Mouse (Mus musculus) forebrain, embryonic 11.5 days (tissue): ENCODE results near the gene Pds5b. TPM values are rescaled to one million over a fixed set of nuclear protein-coding genes. Genes with fewer than 3 reads are reported as not detected.
"Not testable (repeated sequence)": the region's sequence is repeated elsewhere in the genome, so short reads cannot be mapped to it uniquely, and the experiment has no call there.

Experiments used
- ATAC-seq: fragments of 200-750 bp; cut with Nextera tagmentation; replicated peaks from 2 replicates; pipeline ENCODE4 v1.8.0; 2017; ENCODE audit warnings: moderate TSS enrichment; ENCODE audit not compliant: low FRiP score
- DNase-seq: peaks from one replicate; pipeline ENCODE4 v3.0.0-alpha.2; 2017; ENCODE audit warnings: low spot score
- H3K27ac ChIP-seq: fragments of 300-500 bp; sonication (generic); 2 replicates; pipeline ENCODE4 v1.5.1; 2014; ENCODE audit warnings: low read depth, low read length
- H3K27me3 ChIP-seq: fragments of 300-500 bp; sonication (generic); 2 replicates; pipeline ENCODE4 v1.6.1; 2014; ENCODE audit warnings: mild to moderate bottlenecking, low read length, mixed read lengths; ENCODE audit not compliant: control insufficient read depth, insufficient read depth
- H3K36me3 ChIP-seq: fragments of 300-500 bp; sonication (generic); 2 replicates; pipeline ENCODE4 v1.6.1; 2014; ENCODE audit warnings: mild to moderate bottlenecking, low read length, moderate library complexity, mixed read lengths; ENCODE audit not compliant: control insufficient read depth, insufficient read depth
- H3K4me1 ChIP-seq: fragments of 300-500 bp; sonication (generic); replicated peaks from 2 replicates; pipeline ENCODE4 v1.6.1; 2014; ENCODE audit warnings: low read length, mixed read lengths; ENCODE audit not compliant: control insufficient read depth, insufficient read depth
- H3K4me2 ChIP-seq: fragments of 300-500 bp; sonication (generic); 2 replicates; pipeline ENCODE4 v1.6.1; 2014; ENCODE audit warnings: low read depth, mild to moderate bottlenecking, low read length, moderate library complexity, mixed read lengths; ENCODE audit not compliant: severe bottlenecking
- H3K4me3 ChIP-seq: fragments of 300-500 bp; sonication (generic); 2 replicates; pipeline ENCODE4 v1.5.1; 2014; ENCODE audit warnings: low read depth, low read length
- H3K9ac ChIP-seq: fragments of 300-500 bp; sonication (generic); 2 replicates; pipeline ENCODE4 v1.6.1; 2014; ENCODE audit warnings: low read length
- H3K9me3 ChIP-seq: fragments of 300-500 bp; sonication (generic); 2 replicates; pipeline ENCODE4 v1.6.1; 2016; ENCODE audit warnings: low read length, mixed read lengths; ENCODE audit not compliant: control insufficient read depth
- WGBS: fragments of 180-500 bp; shearing (Covaris S2); extraction: QIAGEN DNeasy Blood & Tissue Kit; methylation state at CpG from one replicate; pipeline ENCODE4 v1.1.7; 2014; 5-methylcytosine and 5-hydroxymethylcytosine counted together
- polyA plus RNA-seq: library from polyadenylated mRNA; unstranded; fragments of >200 nt; fragmentation: Nextera tagmentation; extraction: Ambion mirVana; gene quantifications from 2 replicates; pipeline ENCODE4 v1.2.1, GENCODE M21; 2014

Pds5b gene
- 49.0 and 50.4 TPM in 2 replicates for polyA plus RNA-seq

DNA sequence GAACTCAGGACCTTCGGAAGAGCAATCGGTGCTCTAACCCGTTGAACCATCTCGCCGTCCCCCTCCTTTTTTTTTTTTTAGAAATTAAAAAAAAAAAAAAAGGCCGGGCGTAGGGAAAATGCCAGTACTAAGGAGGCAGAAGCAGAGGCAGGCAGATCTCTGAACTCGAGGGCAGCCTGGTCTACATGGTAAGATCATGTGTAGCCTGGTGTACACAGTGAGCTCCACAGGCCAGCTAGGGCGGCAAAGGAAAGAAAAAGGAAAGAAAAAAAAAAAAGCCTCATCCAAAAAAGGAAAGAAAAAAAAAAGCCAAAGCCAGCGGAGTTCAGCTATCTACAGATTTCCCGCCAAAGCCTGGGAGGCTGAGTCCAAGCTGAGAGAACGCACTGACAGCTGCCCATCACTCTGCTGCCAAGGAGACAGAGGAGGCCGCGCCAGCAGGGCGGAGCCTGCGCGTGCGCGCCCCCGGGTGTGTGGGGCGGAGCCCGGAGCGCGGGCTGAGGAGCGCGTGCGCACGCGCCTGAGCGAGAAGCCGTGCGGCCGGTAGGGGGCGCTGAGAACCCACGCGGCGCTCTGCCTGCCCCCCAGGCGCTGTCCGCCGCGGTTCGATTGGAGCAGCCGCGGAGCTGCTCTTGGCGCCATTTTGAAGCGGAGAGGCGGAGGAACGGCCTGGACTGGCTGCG, at the start of gene Pds5b:
Gene Pds5b, plus strand, starts transcription at position 587 of the 683 bp plus-strand sequence.
- WGBS, result 14% methylated on average over 44 of the region's 49 CpGs
- Histone ChIP-seq H3K4me1 (peaks cover 5% of the 10 kb centered on the region; the same call in 1 of the 2 replicates), H3K4me3 (peak within 1 kb of the TSS; percentile 86), H3K9ac (peak within 1 kb of the TSS; percentile 95), H3K27ac (peak within 1 kb of the TSS; percentile 88), H3K27me3 (no peaks in the 10 kb centered on the region), H3K9me3 (no peaks in the 10 kb centered on the region), H3K4me2 (peak within 1 kb of the TSS; percentile 48), H3K36me3 (no peaks in the 10 kb centered on the region)
- ATAC-seq, result peak; percentile 96
- peak; percentile 98 for DNase-seq

DNA sequence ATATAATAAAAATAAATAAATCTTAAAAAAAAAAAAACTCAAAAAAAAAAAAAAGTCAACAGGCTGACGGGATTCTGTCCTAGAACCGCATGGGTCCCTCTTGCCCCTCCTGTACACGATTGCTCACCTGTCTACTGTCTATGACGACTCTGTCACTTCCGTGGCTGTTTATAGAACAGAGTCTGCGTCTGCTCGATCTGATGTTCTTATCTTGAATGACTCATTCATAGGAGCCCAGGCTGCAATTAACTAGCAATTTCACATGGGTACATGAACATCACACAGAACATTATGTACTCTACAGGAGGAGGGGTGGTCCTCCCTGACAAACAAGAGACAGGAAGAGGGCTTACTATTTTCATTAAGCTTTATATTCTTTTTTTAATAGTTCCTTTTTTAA, 48.0 kb upstream of the Pds5b start:
- no peaks in the 10 kb centered on the region for H3K4me1 ChIP-seq
- DNase-seq (no peak), ATAC-seq (no peak)
- no peaks in the 10 kb centered on the region for H3K27me3 ChIP-seq
- H3K9ac ChIP-seq, result no peak overlapping the region
- 94% methylated on average over 7 of the region's 7 CpGs for WGBS
- H3K36me3 ChIP-seq, result no peaks in the 10 kb centered on the region; the same call in 1 of the 2 replicates
- H3K9me3 ChIP-seq, result no peaks in the 10 kb centered on the region
- no peak overlapping the region for H3K4me3 ChIP-seq
- no peak overlapping the region for H3K27ac ChIP-seq
- H3K4me2 ChIP-seq, result no peak overlapping the region

DNA sequence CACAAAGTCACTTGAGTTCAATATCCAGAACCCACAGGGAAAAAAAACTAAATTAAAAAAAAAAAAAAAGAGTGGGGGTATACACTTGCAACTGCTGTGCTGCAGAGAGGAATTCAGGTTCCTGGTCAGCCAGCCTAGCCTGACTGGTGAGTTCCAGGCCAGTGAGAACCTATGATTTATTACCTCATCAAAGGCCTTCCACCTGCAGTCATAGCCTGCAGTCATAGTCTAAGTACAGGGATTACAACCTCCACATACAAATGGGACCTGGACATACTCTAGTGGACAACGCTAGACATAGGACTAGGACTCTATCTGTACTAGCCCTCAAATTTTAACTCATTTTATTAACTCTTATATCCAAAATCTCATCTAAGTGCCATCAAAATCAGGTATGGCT, 44.3 kb upstream of the Pds5b start:
- Histone ChIP-seq H3K4me2 (no peak overlapping the region), H3K27me3 (no peaks in the 10 kb centered on the region), H3K36me3 (no peaks in the 10 kb centered on the region; the same call in 1 of the 2 replicates), H3K4me3 (no peak overlapping the region), H3K27ac (no peak overlapping the region), H3K9ac (no peak overlapping the region), H3K9me3 (no peaks in the 10 kb centered on the region), H3K4me1 (no peaks in the 10 kb centered on the region)
- ATAC-seq (no peak), DNase-seq (no peak)
- 100% methylated on average over 1 of the region's 1 CpGs for WGBS

DNA sequence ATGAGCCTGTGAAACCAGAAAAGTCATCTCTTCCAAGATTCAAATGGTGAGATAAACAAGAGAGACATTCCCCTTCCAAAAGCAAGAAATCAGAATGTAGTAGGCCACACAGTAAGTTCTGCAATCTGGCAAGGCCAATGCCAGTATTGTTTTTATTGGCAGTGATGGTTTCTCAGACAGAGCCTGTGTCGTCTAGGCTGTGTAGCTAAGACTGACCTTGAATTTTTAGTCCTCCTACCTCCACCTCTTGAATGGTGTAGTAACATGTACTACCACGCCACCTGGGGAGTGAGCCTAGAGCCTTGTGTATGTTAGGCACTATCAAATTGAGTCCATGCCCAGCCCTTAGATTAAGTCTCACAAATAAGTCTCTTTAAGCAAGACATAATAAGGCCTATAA, 43.8 kb upstream of the Pds5b start:
- no peaks in the 10 kb centered on the region; the same call in 1 of the 2 replicates for H3K36me3 ChIP-seq

DNA sequence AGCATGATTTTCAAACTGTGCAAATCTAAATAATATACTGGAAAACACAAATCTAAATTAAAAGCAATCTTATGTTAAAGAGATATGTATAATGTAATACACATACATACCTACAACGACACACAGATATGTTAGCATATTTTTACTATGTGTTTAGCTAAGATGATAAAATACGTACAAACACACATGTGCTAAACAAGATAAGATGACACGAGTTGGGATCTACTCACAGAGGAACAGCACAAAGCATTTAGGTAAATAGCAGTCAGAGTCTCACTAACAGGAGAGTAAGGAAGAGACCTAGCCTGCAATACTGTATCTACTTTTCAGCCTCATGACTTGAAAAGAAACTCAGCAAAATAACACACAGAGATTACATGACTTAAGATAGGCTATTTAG, 32.1 kb upstream of the Pds5b start:
- Histone ChIP-seq H3K9me3 (no peaks in the 10 kb centered on the region), H3K36me3 (no peaks in the 10 kb centered on the region; the same call in 1 of the 2 replicates), H3K4me2 (no peak overlapping the region), H3K27ac (no peak overlapping the region), H3K9ac (no peak overlapping the region), H3K27me3 (no peaks in the 10 kb centered on the region), H3K4me1 (no peaks in the 10 kb centered on the region), H3K4me3 (no peak overlapping the region)
- ATAC-seq (no peak), DNase-seq (no peak)
- 93% methylated on average over 3 of the region's 3 CpGs for WGBS

More for the DNA sequence above, 43.8 kb upstream of the Pds5b start:
- Histone ChIP-seq H3K27ac (no peak overlapping the region), H3K4me1 (peaks cover 1% of the 10 kb centered on the region; the same call in 1 of the 2 replicates), H3K9ac (no peak overlapping the region), H3K4me2 (no peak overlapping the region), H3K27me3 (no peaks in the 10 kb centered on the region), H3K4me3 (no peak overlapping the region), H3K9me3 (no peaks in the 10 kb centered on the region)
- ATAC-seq (no peak), DNase-seq (no peak)
- WGBS, result 95% methylated on average over 2 of the region's 2 CpGs

DNA sequence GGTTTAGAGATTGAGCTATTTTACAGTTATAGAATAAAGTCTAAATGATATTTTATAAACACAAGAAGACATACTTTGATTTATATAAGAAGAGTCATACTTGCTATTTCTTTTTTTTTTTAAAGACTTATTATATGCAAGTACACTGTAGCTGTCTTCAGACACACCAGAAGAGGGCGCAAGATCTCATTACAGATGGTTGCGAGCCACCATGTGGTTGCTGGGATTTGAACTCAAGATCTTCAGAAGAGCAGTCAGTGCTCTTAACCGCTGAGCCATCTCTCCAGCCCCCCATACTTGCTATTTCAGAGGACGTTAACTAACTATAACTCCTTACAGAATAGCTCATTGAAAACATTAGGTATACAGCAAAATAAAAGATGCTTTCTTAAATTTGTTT, 30.1 kb upstream of the Pds5b start:
- not testable (repeated sequence) for H3K9me3 ChIP-seq, H3K9ac ChIP-seq, H3K4me2 ChIP-seq, ATAC-seq, DNase-seq, H3K36me3 ChIP-seq, H3K27ac ChIP-seq, H3K27me3 ChIP-seq, H3K4me3 ChIP-seq, H3K4me1 ChIP-seq
- WGBS, result 96% methylated on average over 4 of the region's 4 CpGs

DNA sequence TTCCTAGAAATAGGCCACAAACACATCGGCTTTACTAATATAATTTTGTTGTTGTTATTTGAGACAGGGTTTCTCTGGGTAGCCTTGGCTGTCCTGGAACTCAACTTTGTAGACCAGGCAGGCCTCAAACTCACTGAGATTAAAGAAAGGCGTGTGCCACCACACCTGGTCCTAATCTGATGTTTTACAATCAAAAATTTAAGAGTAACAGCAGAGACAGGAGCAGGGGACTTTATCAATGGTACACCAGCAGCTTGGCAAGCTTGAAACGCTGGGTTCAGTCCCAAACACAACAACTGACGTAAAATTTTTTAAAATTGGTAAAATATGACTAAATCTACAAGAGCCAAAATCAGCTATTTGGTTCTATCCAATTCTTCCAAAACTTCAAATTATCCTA, 28.6 kb upstream of the Pds5b start:
- Histone ChIP-seq H3K4me1 (no peaks in the 10 kb centered on the region), H3K4me3 (no peak overlapping the region), H3K27me3 (no peaks in the 10 kb centered on the region), H3K36me3 (no peaks in the 10 kb centered on the region; the same call in 1 of the 2 replicates), H3K9ac (no peak overlapping the region), H3K27ac (no peak overlapping the region), H3K4me2 (no peak overlapping the region), H3K9me3 (no peaks in the 10 kb centered on the region)
- WGBS, result 91% methylated on average over 4 of the region's 4 CpGs
- DNase-seq (no peak), ATAC-seq (no peak)

DNA sequence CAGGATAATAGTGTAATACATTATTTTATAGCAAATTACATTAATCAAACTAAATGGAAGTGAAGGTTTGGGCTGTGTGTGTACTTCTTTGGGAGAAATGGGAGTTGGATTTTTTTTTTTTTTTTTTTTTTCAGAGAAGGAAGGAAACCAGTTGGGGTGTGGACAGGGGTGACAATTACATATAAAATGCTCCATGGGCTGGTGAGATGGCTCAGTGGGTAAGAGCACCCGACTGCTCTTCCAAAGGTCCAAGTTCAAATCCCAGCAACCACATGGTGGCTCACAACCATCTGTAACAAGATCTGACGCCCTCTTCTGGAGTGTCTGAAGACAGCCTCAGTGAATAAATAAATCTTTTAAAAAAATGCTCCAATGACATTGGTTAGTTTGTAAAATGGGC, 21.0 kb upstream of the Pds5b start:
- no peak overlapping the region for H3K27ac ChIP-seq
- no peak overlapping the region for H3K4me3 ChIP-seq
- no peaks in the 10 kb centered on the region for H3K27me3 ChIP-seq
- ATAC-seq (no peak), DNase-seq (no peak)
- H3K9ac ChIP-seq, result no peak overlapping the region
- WGBS, result 87% methylated on average over 2 of the region's 2 CpGs
- H3K4me1 ChIP-seq, result no peaks in the 10 kb centered on the region
- no peak overlapping the region for H3K4me2 ChIP-seq
- no peaks in the 10 kb centered on the region; the same call in 1 of the 2 replicates for H3K36me3 ChIP-seq
- no peaks in the 10 kb centered on the region for H3K9me3 ChIP-seq

DNA sequence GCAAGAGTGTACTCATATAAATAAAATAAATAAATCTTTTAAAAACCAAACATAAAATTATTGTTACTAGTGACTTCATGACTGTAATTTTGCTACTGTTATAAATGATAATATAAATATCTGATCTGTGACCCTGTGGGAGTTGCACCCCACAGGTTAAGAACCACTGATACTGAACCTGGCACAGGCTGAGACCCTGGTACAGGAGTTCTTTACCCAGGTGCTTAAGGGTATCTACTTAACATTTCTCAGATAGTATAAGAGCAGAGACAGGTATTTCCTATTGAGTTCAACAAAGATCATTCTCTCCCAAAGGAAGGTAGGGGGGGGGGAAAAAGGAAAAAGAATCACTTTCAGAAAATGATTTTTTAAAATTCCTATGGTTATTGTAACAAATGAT, 19.0 kb upstream of the Pds5b start:
- Histone ChIP-seq H3K4me3 (no peak overlapping the region), H3K27me3 (no peaks in the 10 kb centered on the region), H3K9me3 (no peaks in the 10 kb centered on the region), H3K4me2 (no peak overlapping the region), H3K4me1 (no peaks in the 10 kb centered on the region), H3K27ac (no peak overlapping the region), H3K36me3 (no peaks in the 10 kb centered on the region), H3K9ac (no peak overlapping the region)
- ATAC-seq, result no peak
- DNase-seq, result no peak
